Mouse (Mus musculus) ES-E14 (cell line): ENCODE results near the gene Fblim1.

Experiments
- CHD2 ChIP-seq: IDR thresholded peaks from 2 replicates; pipeline ENCODE4 v1.6.1; 2014; ENCODE audit warnings: mild to moderate bottlenecking, low read depth, low read length, inconsistent platforms
- HCFC1 ChIP-seq: IDR thresholded peaks from 2 replicates; pipeline ENCODE4 v1.6.1; 2012; ENCODE audit warnings: low read length, inconsistent platforms, borderline replicate concordance; ENCODE audit not compliant: insufficient read depth
- MAFK ChIP-seq: IDR thresholded peaks from 2 replicates; pipeline ENCODE4 v1.6.1; 2014; ENCODE audit warnings: mild to moderate bottlenecking, low read depth, low read length, inconsistent platforms; ENCODE audit not compliant: insufficient read depth
- ZC3H11A ChIP-seq: IDR thresholded peaks from 2 replicates; pipeline ENCODE4 v1.6.1; 2012; ENCODE audit warnings: low read depth, mild to moderate bottlenecking, inconsistent platforms, low read length, borderline replicate concordance
- ZNF384 ChIP-seq: IDR thresholded peaks from 2 replicates; pipeline ENCODE4 v1.6.1; 2012; ENCODE audit warnings: low read depth, low read length, inconsistent platforms

DNA sequence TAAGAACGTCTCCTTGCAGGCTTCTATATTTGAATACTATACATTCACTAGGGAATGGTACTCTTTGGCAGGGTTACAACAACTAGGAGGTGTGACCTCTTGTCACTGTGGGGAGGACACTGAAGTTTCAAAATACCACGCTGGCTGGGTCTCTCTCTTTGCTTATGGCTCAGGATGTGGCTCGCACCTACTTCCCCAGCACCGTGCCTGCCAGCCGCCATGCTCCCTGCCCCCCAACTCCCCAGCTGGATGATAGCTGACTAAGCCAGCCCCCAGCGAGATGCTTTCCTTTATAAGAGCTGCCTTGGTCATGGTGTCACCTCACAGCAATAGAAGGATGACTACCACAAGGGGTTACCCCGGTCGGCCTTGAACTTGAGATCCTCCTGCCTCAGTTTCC, 47.1 kb upstream of the Fblim1 start:
- TF ChIP-seq MAFK = no peak
- TF ChIP-seq CHD2 = no peak
- no peak for TF ChIP-seq HCFC1
- TF ChIP-seq ZNF384 = no peak
- TF ChIP-seq ZC3H11A = no peak
